ENCODE assay signal across 18 mouse cellular contexts in the genomic region with DNA sequence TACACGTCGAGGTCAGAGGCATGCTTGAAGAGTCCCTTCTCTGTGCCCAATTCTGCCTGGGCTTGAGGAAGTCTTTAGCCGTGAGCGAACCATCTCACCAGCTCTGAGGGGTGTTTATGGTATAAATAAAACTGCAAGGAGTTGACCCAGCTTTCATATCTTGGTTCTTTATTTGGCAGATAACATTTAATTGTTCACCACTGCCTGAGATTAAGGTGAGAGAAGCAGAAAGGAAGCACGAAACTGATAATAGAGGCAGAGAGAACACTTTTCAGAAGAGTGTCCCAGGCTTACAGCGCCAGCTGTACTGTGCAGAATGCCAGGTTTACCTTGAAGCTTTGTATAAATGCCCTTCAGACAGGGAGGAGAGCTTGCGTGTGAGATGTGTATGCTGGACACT. TPM values are rescaled to one million over a fixed set of nuclear protein-coding genes. Genes with fewer than 3 reads are reported as not detected.
A peak's percentile ranks its signal among the peaks of the same experiment; 100 is the strongest.
DNase-seq lines count a peak whose midpoint lies in the region; TF ChIP-seq lines count a peak whose summit lies in the region.
"Had no signal": no experiment of that assay in that cellular context is flagged by ENCODE, and none has a peak within 500 bp of the region (broad histone marks: within the 10 kb centered on the region; RNA-seq: fewer than 3 reads in every experiment).

No protein-coding gene starts in this region.

- peak; percentile 86 for TF ChIP-seq EP300 in MEL (IDR thresholded peaks at IDR 0.05; ENCODE audit: low read depth in 1 of 2, low read length in 2 of 2)

- H3K79me2 ChIP-seq in MEL (ENCODE audit: control insufficient read depth, insufficient read depth, low read length, poor library complexity) = no peaks in the 10 kb centered on the region

- intact Hi-C loops in heart, postnatal 14 days (cut with DNase I) = no loop called here

- no peak for TF ChIP-seq RAD21 in MEL (IDR thresholded peaks at IDR 0.05; ENCODE audit: low read depth, low read length)

- no peak overlapping the region for H3K4me3 ChIP-seq in MEL (ENCODE audit: control insufficient read depth in 1 of 2, insufficient read depth in 1 of 2, low read depth in 2 of 2, low read length in 2 of 2)

- H3K9me3 ChIP-seq in MEL (replicated peaks; ENCODE audit: insufficient read depth, low read length) = no peaks in the 10 kb centered on the region
- H3K9me3 ChIP-seq: G1E had no signal

- TF ChIP-seq POLR2A in MEL (IDR thresholded peaks at IDR 0.05; ENCODE audit: control insufficient read depth in 1 of 2, insufficient read depth in 1 of 2, low read depth in 1 of 2, low read length in 2 of 2, poor library complexity in 1 of 2) = no peak

- DNase-seq in heart, adult 11 months = peak; percentile 57
- DNase-seq in heart, postnatal 14 days = no peak
- peak; percentile 50 for DNase-seq in MEL (ENCODE audit: low read depth, low spot score)
- no peak for DNase-seq in urinary bladder, adult 2 months (ENCODE audit: low spot score)
- DNase-seq: adrenal gland, adult 2 months; adrenal gland, adult 8-10 months; adrenal gland, postnatal 10 days; adrenal gland, postnatal 14 days; adrenal gland, postnatal 25 days; adrenal gland, postnatal 36 days; B cell, adult 2 months; cerebellum, adult 11 months; cerebellum, adult 11-12 months; cerebellum, adult 18-20 months; cerebellum, adult 2 months had no signal

- H3K9ac ChIP-seq in MEL (ENCODE audit: control insufficient read depth, low read depth, low read length, poor library complexity, severe bottlenecking) = no peak overlapping the region

- H3K27ac ChIP-seq in MEL (ENCODE audit: control insufficient read depth, low read depth, low read length) = no peak overlapping the region

- H3K4me1 ChIP-seq in MEL (ENCODE audit: control insufficient read depth in 1 of 2, insufficient read depth in 2 of 2, low read length in 2 of 2) = peaks cover 15 to 19% of the 10 kb centered on the region in 2 experiments

- TF ChIP-seq CTCF in MEL (IDR thresholded peaks at IDR 0.05 in 2 of 3, conservative IDR thresholded peaks at IDR 0.05 in 1 of 3; ENCODE audit: control insufficient read depth in 1 of 3, insufficient read depth in 1 of 3, low read depth in 2 of 3, low read length in 3 of 3, poor library complexity in 1 of 3, severe bottlenecking in 1 of 3) = no peak

- no peaks in the 10 kb centered on the region for H3K27me3 ChIP-seq in MEL (ENCODE audit: control insufficient read depth in 1 of 2, insufficient read depth in 2 of 2, low read length in 2 of 2)
- H3K27me3 ChIP-seq: CH12.LX, Patski had no signal

- H3K36me3 ChIP-seq in MEL (ENCODE audit: control insufficient read depth in 1 of 2, insufficient read depth in 2 of 2, low read length in 2 of 2) = peaks cover 19 to 23% of the 10 kb centered on the region in 2 experiments

TF ChIP-seq in MEL, 35 proteins besides CTCF, POLR2A, EP300 and RAD21:
- TF ChIP-seq BHLHE40 (IDR thresholded peaks at IDR 0.05; ENCODE audit: borderline replicate concordance, low read depth, low read length) = no peak
- TF ChIP-seq MXI1 (IDR thresholded peaks at IDR 0.05; ENCODE audit: low read depth, low read length) = peak; percentile 52; the same call in 1 of the 2 replicates
- TF ChIP-seq MAFK (IDR thresholded peaks at IDR 0.05; ENCODE audit: borderline replicate concordance, low read depth, low read length) = peak; percentile 56; the same call in 1 of the 2 replicates
- TF ChIP-seq MYC (IDR thresholded peaks at IDR 0.05; ENCODE audit: low read depth, low read length) = 0 out of 2 replicates have a peak, but pooled peaks have one; percentile 26
- no peak for TF ChIP-seq KAT2A (conservative IDR thresholded peaks at IDR 0.05; ENCODE audit: low read depth, low read length)
- TF ChIP-seq TAL1 (IDR thresholded peaks at IDR 0.05; ENCODE audit: low read length) = no peak
- no peak for TF ChIP-seq ELF1 (IDR thresholded peaks at IDR 0.05; ENCODE audit: low read depth, low read length)
- TF ChIP-seq ETS1 (IDR thresholded peaks at IDR 0.05; ENCODE audit: low read depth, low read length) = peak; percentile 82
- no peak for TF ChIP-seq TBP (IDR thresholded peaks at IDR 0.05; ENCODE audit: low read depth, low read length)
- TF ChIP-seq TCF12 (IDR thresholded peaks at IDR 0.05; ENCODE audit: low read depth, low read length) = peak; percentile 80
- peak; percentile 66; the same call in 1 of the 2 replicates for TF ChIP-seq MEF2A (IDR thresholded peaks at IDR 0.05; ENCODE audit: extremely low read depth, insufficient replicate concordance, low read depth, low read length, poor library complexity, severe bottlenecking)
- TF ChIP-seq SIN3A (IDR thresholded peaks at IDR 0.05; ENCODE audit: low read length) = peak; percentile 62; the same call in 1 of the 2 replicates
- no peak for TF ChIP-seq MAZ (IDR thresholded peaks at IDR 0.05; ENCODE audit: low read depth, low read length)
- TF ChIP-seq NRF1 (IDR thresholded peaks at IDR 0.05; ENCODE audit: insufficient read depth, low read depth, low read length, poor library complexity, severe bottlenecking) = no peak
- TF ChIP-seq HCFC1 (IDR thresholded peaks at IDR 0.05; ENCODE audit: low read depth, low read length) = peak; percentile 32; the same call in 1 of the 2 replicates
- TF ChIP-seq RCOR1 (IDR thresholded peaks at IDR 0.05; ENCODE audit: low read depth, low read length) = peak; percentile 91
- peak; percentile 93 for TF ChIP-seq GATA1 (IDR thresholded peaks at IDR 0.05; ENCODE audit: low read depth, low read length)

RNA-seq across cellular contexts. Expression of a gene that starts 20.9 kb away (rescaled TPM):
- total RNA-seq in heart, postnatal 14 days (2021) = 10 to 100 TPM in 1 of 2 experiments, 1 to 10 TPM in 1; 8.6 to 10.4 TPM
- total RNA-seq in MEL (2012; rRNA removed) = 10.3 and 10.5 TPM in 2 replicates
- polyA plus RNA-seq in MEL (2012; ENCODE audit: insufficient read depth in 1 of 2, insufficient read length in 2 of 2, low read depth in 1 of 2, low replicate concordance in 2 of 2, missing spikeins in 1 of 2) = 10 to 100 TPM; 19.1 to 25.0 TPM
- 11.1 TPM in 2 replicates for polyA plus RNA-seq in urinary bladder, adult 2 months (2012; rRNA removed)

Comparison
In these comparisons a context has a peak if more than half of its experiments do, and no peak if none do; other contexts are left out.
1. DNase-seq: peak in heart, adult 11 months (single experiment) and MEL (single experiment); none in heart, postnatal 14 days (0 of 2) and urinary bladder, adult 2 months (single experiment).